Mouse (Mus musculus) stomach, embryonic 15.5 days (tissue): ENCODE measurements around the gene Inpp5a. TPM values are rescaled to one million over a fixed set of nuclear protein-coding genes. Genes with fewer than 3 reads are reported as not detected.

ENCODE experiments used
- ATAC-seq: fragments of 200-750 bp; cut with Nextera tagmentation; 2 replicates; pipeline ENCODE4 v1.8.0; 2017; ENCODE audit warnings: low read depth, moderate number of reproducible peaks, moderate TSS enrichment; ENCODE audit not compliant: insufficient read depth, low FRiP score
- H3K27ac ChIP-seq: fragments of 300-500 bp; sonication (generic); 2 replicates; pipeline ENCODE4 v1.5.1; 2015; ENCODE audit warnings: mild to moderate bottlenecking, inconsistent platforms
- H3K27me3 ChIP-seq: fragments of 300-500 bp; sonication (generic); replicated peaks from 2 replicates; pipeline ENCODE4 v1.6.1; 2015; ENCODE audit warnings: inconsistent platforms
- H3K36me3 ChIP-seq: fragments of 300-500 bp; sonication (generic); 2 replicates; pipeline ENCODE4 v1.6.1; 2015; ENCODE audit warnings: inconsistent platforms
- H3K4me1 ChIP-seq: fragments of 300-500 bp; sonication (generic); 2 replicates; pipeline ENCODE4 v1.6.1; 2015; ENCODE audit warnings: inconsistent platforms
- H3K4me2 ChIP-seq: fragments of 300-500 bp; sonication (generic); 2 replicates; pipeline ENCODE4 v1.6.1; 2015; ENCODE audit warnings: mild to moderate bottlenecking, inconsistent platforms
- H3K4me3 ChIP-seq: fragments of 300-500 bp; sonication (generic); replicated peaks from 2 replicates; pipeline ENCODE4 v1.5.1; 2015; ENCODE audit warnings: inconsistent platforms
- H3K9ac ChIP-seq: fragments of 300-500 bp; sonication (generic); 2 replicates; pipeline ENCODE4 v1.6.1; 2015; ENCODE audit warnings: inconsistent platforms
- H3K9me3 ChIP-seq: fragments of 300-500 bp; sonication (generic); 2 replicates; pipeline ENCODE4 v1.6.1; 2016; ENCODE audit warnings: inconsistent platforms
- WGBS: fragments of 180-500 bp; shearing (Covaris S2); methylation state at CpG from one replicate; pipeline ENCODE4 v1.1.7; 2015; 5-methylcytosine and 5-hydroxymethylcytosine counted together
- polyA plus RNA-seq: library from polyadenylated mRNA; unstranded; fragments of >200 nt; fragmentation: Nextera tagmentation; extraction: Ambion mirVana; gene quantifications from 2 replicates; pipeline ENCODE4 v1.2.1, GENCODE M21; 2015

Gene Inpp5a
- polyA plus RNA-seq, 1 experiment from 2014 or later, result 35.0 TPM

- peak; percentile 53; the same call in 1 of the 2 replicates for ATAC-seq
- WGBS, result 65% methylated on average over 12 of the region's 12 CpGs
- no peaks in the 10 kb centered on the region for H3K9me3 ChIP-seq
Measured at GRCm38 (mm10) chr7:139615767-139616766, 227.2 kb downstream of the Inpp5a start.

GRCm38 (mm10) chr7:139622568-139622967 lies 233.7 kb downstream of the Inpp5a start:
- no peak for ATAC-seq

More at GRCm38 (mm10) chr7:139615767-139616766, 227.2 kb downstream of the Inpp5a start:
- H3K36me3 ChIP-seq, result no peaks in the 10 kb centered on the region
- H3K9ac ChIP-seq, result no peak overlapping the region
- H3K4me1 ChIP-seq, result 0 out of 2 replicates have a peak, but pooled peaks cover 3% of the 10 kb centered on the region
- H3K27ac ChIP-seq, result no peak overlapping the region
- H3K4me2 ChIP-seq, result no peak overlapping the region
- no peaks in the 10 kb centered on the region for H3K27me3 ChIP-seq
- H3K4me3 ChIP-seq, result no peak overlapping the region

GRCm38 (mm10) chr7:139625156-139625555 lies 236.2 kb downstream of the Inpp5a start:
- Histone ChIP-seq H3K4me2 (no peak overlapping the region), H3K36me3 (no peaks in the 10 kb centered on the region), H3K27me3 (no peaks in the 10 kb centered on the region), H3K27ac (no peak overlapping the region), H3K4me3 (no peak overlapping the region), H3K9ac (no peak overlapping the region), H3K4me1 (no peaks in the 10 kb centered on the region), H3K9me3 (no peaks in the 10 kb centered on the region)
- WGBS, result 80% methylated on average over 9 of the region's 9 CpGs
- no peak for ATAC-seq

More at GRCm38 (mm10) chr7:139622568-139622967, 233.7 kb downstream of the Inpp5a start:
- 82% methylated on average over 13 of the region's 13 CpGs for WGBS
- no peaks in the 10 kb centered on the region for H3K36me3 ChIP-seq
- H3K4me3 ChIP-seq, result no peak overlapping the region
- H3K4me1 ChIP-seq, result no peaks in the 10 kb centered on the region
- H3K9ac ChIP-seq, result no peak overlapping the region
- H3K27ac ChIP-seq, result no peak overlapping the region
- no peaks in the 10 kb centered on the region for H3K9me3 ChIP-seq
- H3K4me2 ChIP-seq, result no peak overlapping the region
- no peaks in the 10 kb centered on the region for H3K27me3 ChIP-seq

Other genes with a start within 250 kb of the Inpp5a start
- gene Lrrc27, start 176.1 kb upstream of the Inpp5a start, polyA plus RNA-seq, result 2.9 and 5.0 TPM in 2 replicates
- gene Stk32c, start 175.8 kb upstream of the Inpp5a start, polyA plus RNA-seq, result 0.21 and 0.23 TPM in 2 replicates
- gene Pwwp2b, start 140.6 kb upstream of the Inpp5a start, polyA plus RNA-seq, result 17.1 and 18.5 TPM in 2 replicates
- 6.0 and 8.2 TPM in 2 replicates for gene Nkx6-2, start 193.7 kb downstream of the Inpp5a start, polyA plus RNA-seq